Mouse (Mus musculus): Measurements from ENCODE around the gene Prkca. TPM values are rescaled to one million over a fixed set of nuclear protein-coding genes. Genes with fewer than 3 reads are reported as not detected.

Gene Prkca
- total RNA-seq, 2 experiments from 2014 or later, result 211 to 215 TPM

DNA sequence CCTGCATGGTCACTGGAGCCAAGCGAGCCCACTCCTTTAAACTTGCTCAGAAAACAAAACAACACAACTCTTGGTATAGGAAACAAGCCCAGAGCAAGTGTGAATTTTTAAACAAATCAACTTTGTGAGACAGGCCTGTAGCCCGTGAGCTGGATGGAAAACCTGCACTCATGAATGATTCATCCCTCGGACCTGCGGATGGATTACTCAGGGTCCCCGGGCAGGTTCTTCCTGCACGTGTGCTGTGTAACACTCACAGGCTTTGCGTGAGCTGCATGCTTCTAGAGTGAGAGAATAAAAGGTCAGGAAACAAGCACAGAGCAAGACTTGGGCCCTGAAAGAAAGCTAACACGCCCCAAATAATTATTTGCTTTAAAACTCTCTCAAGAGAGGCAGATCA is 126.7 kb downstream of the Prkca start:
- no peak for DNase-seq (ENCODE audit: extremely low spot score in 1 of 2, low spot score in 1 of 2)

DNA sequence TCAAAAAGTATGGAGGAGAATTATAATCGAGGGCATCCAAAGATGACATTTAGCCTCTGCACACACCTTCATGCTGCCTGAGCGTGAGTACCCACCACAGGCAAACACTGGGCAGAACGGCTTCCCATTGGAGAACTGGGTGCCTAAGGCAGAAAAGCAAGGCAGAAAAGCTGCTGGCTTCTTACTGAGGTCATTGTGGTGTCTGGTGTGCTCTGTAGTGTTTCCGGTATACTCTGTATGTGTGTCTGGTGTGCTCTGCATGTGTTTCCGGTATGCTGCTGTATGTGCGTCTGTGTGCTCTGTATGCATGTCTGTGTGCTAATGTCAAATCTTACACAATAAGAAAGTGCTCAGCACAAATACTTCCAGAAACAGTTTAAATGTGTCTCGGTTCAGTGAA is 127.7 kb downstream of the Prkca start:
- no peak for DNase-seq (ENCODE audit: extremely low spot score in 1 of 2, low spot score in 1 of 2)

DNA sequence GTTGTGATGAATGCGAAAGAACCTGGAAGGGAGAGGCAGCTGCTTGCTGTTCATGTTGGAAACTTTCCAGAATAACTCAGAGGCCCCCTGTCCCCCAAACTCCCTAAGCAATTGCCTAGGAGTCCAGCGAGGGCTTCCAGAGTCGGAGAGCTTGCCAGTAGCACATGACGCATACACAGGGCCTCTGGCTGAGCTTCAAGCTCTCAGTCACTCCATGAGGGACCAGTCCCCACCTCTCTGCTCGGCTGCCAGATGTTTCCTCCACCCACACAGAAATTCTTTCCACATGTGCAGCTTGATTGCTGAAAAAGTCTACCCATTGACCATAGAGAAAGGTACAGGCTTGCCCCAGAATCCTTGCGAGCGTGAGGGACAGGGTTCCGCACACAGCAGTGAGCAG is 128.3 kb downstream of the Prkca start:
- no peak for DNase-seq (ENCODE audit: extremely low spot score in 1 of 2, low spot score in 1 of 2)

DNA sequence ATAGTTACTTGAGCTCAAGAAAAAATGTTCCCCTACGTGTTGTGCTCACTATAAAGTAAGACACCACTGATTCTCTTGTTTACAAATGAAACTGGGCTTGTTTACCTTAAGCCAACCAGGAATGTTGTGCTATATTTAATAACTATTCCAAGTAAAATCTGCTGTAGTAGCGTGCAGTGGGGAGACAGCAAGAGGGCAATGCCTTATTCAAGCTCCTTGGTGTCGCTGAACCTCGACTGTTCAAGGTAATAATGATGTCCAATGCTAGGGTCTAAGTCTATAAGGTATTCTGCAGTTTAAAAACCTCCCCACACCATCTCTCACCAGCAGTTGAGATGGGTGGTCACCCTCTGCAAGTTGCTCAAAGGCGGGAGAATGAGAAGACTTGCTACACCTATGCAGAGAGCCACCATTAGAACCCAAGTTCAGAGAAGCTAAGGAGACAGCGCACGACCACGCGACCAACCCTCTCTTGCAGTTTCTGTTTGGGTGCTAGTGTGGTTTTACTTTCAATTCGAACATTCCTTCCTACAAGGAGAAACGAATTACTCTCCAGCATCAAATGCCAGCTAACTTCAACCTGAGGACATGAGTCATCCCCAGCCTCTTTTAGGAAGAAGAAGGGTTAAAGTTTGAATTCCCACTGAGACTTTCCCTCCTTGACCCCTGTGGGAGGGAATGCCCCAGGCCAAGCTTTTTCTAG is 129.1 kb downstream of the Prkca start:
- DNase-seq (ENCODE audit: extremely low spot score in 1 of 2, low spot score in 1 of 2), result no peak

DNA sequence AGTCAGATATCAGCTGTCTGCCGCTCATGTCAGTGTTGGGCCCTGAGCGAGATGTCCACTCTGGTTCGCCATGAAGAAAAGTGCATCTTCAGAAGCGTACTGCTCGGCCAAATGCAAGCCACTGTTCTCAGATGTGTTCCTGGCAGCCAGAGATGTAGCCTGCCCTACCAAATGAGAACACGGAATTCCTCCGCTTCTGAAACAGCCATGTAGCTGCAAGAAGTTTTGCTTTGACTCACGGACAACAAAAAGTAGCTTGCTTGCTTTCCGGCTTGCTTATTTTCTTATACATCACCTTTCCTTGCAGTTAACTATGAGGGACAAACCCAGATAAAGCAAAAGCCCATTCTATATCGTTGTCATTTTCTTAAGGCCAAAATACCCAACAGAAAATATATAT is 129.9 kb downstream of the Prkca start:
- DNase-seq (ENCODE audit: extremely low spot score in 1 of 2, low spot score in 1 of 2), result no peak

DNA sequence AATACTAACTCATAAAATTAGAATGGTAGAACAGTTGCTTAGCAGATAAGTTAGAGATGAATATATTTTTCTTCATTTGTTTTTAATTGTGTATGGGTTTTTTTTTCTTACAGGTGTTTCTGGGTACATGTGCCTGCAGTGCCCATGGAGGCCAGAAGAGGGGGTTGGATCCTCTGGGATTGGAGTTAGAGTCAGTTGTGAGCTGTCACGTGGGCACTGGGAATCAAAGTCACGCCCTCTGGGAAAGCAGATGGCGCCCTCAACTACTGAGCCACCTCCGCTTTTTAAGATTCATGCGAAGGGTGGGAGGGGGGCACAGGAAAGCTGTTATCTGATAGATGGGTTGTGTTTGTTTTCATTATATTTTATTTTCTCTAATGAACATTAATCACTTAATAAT is 131.1 kb downstream of the Prkca start:
- peak in 1 of 2 experiments; percentile 44 for DNase-seq (ENCODE audit: extremely low spot score in 1 of 2, low spot score in 1 of 2)

DNA sequence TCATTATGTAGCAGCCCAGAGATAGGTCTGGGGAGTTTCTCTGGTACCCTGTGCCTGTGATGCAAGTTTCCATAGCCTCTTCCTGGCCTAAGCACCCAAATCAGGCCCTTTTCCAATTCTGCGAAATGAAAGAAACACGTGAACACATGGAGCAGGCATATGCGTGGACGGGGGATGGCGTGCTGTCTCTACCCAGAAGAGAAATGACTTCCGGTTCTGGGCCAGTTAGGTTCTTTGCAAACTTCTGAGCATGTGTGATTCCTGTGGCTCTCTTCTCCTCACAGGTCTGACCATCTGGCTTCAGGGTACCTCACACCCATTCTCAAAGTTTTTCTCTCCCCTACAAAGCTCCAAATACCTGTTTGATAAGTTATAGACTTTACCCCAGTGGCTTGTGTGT is 131.7 kb downstream of the Prkca start:
- DNase-seq (ENCODE audit: extremely low spot score in 1 of 2, low spot score in 1 of 2), result no peak

DNA sequence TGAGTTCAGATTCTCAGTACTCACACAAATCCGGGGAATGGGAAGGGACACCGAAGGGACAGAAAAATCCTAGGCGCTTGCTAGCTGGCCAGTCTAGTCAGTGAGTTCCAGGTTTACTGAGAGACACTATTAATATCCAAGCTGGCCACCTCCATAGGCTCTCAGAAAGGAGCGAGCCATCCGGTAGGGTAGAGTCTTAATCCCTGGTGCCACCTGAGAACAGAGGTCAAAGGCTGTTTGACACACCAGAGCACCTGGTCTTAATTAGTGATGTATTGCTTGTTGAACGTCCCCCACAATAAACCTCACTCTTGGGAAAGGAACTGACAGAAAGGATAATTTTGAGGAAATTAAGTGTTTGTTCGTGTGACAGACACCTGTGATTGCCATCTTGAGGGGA is 133.0 kb downstream of the Prkca start:
- DNase-seq (ENCODE audit: extremely low spot score in 1 of 2, low spot score in 1 of 2), result no peak

DNA sequence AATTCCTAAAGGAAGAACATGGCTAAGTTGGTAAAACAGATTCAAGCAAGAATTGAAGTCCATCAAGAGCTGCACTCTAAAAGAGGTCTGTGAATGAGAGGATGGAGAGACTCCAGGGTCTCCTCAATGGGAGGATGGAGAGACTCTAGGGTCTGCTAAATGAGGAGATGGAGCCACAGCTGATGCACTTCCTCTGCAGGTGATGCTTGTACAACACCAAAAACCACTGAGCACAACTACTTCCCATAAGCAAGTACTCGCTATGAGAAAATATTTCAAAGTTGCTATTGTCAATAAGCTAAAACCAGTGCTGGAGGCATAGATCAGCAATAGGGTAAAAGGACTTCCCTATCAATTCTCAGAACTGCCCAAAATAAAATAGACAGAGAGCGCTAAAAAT is 137.1 kb downstream of the Prkca start:
- DNase-seq (ENCODE audit: extremely low spot score in 1 of 2, low spot score in 1 of 2), result no peak

DNA sequence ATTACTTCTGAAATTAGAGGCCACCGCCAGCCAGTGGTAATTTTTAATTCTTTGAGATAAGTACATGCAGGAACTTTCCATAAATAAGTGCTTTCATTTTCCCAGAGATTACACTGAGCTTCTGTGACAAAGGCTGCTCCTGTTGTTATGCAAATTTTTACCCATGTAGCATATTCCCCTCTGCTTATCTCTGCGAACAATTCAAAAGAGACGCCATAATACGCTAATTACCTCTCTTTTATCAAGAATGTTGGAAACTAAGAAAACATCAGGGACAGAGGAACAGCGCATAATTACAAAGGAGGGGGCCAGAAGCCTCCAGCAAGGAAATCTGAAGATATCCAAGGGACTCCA is 138.9 kb downstream of the Prkca start:
- DNase-seq (ENCODE audit: extremely low spot score in 1 of 2, low spot score in 1 of 2), result no peak

DNA sequence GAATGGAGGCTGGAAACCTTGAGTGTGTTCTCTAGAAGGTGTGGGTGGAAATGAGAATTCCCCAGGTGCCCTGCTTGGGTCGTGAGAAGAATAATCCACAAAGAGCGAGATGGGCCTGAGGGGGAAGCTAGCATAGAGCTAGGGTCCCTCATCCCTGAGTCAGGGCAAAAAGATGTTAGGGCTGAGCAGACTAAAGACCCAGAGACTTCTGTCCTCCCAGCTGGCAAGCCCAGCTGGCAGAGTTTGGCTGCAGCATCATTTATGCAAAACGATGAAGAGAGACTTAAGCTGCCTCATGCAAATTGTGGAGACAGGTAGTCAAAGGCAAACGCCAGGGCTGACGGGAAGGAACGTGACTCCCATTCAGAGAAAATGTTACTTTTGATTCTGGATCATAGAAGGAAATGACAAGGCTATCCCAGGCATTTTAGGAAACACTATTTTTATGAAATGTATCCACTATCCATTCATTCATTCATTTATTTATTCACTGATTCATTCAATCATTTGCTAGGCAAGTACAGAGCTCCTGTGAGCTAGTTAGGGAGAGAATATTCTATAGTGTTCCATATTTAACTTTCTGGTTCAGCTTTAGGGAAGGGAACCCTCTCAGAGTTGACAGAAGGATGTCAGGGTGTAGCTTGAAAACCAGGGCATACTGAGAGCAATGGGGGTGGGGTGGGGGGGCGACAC is 139.4 kb downstream of the Prkca start:
- no peak for DNase-seq (ENCODE audit: extremely low spot score in 1 of 2, low spot score in 1 of 2)

DNA sequence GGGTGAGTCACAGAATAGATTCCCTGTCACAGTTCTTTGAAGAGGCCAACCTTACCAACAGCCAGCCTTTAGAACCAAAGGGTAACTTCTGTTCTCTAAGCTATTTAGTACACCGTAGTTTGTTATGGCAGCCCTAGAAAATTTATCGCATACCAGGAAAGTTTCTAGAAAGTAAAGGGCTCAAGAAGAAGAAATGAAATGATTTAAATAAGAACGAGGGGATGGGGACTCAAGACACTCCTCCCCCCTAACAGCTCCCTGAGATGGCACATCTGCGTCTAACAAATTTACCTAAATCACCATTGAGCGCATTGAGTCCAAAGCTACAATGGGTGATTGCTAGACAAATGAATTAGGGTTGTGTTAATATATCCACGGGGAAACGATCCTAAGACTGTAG is 140.9 kb downstream of the Prkca start:
- no peak for DNase-seq (ENCODE audit: extremely low spot score in 1 of 2, low spot score in 1 of 2)

DNA sequence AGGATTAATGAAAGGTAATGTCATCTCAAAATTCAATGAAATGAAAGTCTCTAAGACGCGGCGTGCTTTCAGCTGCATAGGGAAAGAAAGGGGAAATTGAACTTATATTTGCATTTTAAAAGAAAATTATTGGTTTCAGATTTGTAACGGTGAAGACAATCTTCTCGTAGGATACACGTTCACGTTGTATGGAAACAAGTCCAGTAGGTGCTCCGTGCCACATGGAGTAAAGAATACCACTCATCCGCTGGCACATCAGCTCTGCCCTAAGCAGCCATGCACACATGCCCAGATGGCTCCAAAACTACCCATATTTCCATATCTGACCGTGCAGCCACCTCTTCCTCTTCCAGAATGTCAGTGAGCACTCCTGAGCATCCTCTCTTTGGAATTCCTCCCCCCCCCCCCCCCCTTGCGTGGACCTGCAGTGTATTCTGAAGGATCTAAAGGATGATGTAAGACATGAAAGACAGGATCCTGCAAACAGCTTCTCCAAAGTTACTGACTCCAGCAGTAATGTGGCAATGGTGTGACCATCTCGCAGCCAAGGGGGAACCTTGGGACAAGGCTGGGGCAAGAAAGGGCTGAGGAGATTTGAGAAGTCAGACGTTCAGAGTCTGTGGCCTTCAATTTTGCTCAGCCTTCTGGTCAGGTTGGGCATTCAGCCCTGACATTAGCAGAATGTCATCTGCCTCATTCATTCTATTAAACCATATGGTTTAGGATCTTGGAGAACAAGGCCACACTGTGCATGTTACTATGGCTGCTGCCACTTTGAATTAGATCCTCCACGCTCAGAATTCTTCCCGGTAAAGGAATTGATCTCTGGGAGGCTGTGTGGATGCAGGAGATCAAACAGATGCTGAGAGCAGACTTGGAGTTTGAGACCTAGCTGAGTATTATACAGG is 142.8 kb downstream of the Prkca start:
- no peak for DNase-seq (ENCODE audit: extremely low spot score in 1 of 2, low spot score in 1 of 2)

DNA sequence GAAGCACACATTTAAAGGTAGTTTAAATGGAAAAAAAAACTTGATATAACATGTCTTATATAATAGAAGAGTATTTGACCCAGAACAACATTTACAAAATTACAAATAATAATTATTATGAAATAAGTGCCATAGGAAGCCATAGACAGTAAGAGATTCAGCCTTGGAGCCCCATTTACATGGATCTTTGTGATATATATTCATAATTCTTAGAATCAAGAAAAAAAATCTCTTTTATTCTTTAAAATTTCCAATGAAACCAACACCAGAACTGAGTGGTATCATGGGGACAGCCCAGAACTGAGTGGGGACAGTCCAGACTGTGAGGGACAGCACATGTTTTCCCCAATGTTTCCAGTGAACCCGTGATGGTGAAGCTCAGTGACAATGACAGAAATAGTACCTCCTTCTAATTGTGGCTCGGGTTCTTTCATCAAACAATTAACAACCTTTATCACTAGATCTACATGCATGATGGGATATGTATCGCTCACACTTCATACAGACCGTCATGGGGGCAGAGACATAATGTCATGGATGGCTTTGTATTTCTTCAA is 144.2 kb downstream of the Prkca start:
- no peak for DNase-seq (ENCODE audit: extremely low spot score in 1 of 2, low spot score in 1 of 2)

DNA sequence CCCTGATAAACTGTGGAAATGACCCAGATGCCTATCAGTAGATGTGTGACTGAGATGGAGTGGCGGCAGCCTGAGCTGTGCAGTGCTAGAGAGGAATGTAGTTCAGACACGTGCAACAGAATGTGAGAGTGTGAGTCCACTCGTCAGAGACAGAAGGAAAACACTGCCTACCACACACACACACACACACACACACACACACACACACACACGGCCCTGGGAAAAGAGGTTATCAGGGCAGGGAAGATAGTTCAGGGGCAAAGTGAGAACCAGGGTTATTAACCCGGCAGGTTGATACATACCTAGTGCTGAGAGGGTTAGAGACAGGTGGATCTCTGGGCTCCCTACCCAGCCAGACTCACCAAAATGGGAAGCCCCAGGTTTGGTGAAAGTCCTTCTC is 145.1 kb downstream of the Prkca start:
- no peak for DNase-seq (ENCODE audit: extremely low spot score in 1 of 2, low spot score in 1 of 2)

DNA sequence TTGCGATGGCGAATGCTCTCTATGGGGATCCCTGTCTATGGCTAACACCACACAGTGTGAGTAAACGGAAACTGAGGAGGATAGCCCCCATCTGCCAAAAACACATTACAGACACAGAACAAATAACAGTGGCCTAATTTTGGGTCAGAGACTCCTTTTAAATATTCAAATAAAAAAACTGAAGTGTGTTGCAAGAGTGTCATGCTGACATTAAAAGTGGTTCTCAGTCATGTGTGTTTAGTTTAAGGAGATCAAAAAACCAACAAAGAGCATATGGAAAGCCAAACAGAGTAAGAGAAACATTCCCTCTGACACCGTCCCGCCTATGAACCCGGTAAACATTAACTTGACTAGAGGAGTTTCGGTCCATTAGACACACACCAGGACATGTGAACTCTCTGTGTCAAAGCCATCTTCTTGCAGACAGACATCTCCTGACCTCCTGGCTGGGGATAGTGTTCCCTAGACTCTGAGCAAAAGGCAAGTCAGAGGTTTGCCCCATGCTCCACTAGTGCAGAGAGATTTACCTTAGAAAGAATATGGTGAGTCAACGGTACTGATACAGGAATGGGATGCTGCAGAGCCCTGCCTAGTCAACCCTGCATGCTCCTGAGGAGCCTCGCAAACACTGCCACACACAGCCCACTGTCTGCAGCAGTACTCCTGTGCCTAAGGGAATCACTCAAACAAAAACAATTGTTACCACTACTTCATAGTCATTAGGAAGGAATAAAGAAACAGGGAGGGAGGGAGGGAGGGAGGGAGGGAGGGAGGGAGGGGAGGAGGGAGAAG is 146.1 kb downstream of the Prkca start:
- no peak for DNase-seq (ENCODE audit: extremely low spot score in 1 of 2, low spot score in 1 of 2)

DNA sequence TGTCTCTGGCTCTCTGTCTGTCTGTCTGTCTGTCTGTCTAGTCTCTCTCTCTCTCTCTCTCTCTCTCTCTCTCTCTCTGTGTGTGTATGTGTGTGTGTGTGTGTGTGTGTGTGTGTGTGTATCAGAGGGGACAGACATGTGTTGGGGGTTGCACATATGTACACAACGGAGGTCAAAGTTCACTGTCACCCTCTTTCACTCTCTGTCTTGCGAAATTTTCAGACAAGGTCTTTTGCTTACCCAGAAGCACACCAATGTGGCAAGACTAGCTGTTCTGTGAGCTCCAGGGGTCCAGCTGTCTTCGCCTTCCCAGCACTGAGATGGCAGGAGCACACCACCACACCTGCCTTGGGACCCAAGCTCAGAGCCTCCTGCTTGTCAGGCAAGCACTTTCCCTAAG is 146.9 kb downstream of the Prkca start:
- DNase-seq (ENCODE audit: extremely low spot score in 1 of 2, low spot score in 1 of 2), result no peak

DNA sequence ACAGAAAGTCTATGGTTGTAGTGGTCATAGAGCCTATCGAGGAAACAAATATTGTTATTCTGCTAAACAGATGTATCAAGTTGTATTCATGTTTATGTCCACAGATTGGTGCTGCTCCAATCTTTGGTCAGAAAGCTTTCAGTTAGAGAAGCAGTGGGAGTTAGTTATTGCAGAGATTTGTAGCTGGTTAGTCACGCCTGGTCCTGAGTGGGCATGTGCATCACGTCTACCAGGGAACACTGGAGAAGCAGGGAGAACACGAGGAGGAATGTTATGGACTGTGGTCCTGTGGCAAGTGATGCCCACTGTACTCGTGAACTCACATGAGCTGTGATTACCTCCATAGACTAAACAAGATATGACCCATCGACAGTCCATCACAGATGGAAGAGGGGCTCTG is 153.4 kb downstream of the Prkca start:
- DNase-seq (ENCODE audit: extremely low spot score in 1 of 2, low spot score in 1 of 2), result no peak

DNA sequence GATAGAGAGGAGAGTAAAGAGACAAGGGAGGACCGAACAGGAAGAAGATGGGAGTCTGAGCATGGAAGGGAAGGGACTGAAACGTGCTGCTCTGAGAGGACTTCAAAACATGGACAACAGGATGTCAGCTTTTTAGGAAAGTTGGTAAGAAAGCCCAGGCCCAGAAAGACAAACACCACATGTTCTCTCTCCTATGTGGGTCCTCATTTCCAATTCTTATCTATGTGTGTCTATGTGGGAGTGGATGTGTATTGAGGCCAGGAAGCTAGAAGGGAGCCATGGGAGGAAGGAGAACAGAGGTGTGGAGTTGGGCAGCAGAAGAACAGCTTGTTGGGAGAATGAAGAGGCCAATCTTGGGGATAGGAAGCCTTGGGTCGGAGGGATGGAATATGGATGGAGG is 154.4 kb downstream of the Prkca start:
- no peak for DNase-seq (ENCODE audit: extremely low spot score in 1 of 2, low spot score in 1 of 2)

DNA sequence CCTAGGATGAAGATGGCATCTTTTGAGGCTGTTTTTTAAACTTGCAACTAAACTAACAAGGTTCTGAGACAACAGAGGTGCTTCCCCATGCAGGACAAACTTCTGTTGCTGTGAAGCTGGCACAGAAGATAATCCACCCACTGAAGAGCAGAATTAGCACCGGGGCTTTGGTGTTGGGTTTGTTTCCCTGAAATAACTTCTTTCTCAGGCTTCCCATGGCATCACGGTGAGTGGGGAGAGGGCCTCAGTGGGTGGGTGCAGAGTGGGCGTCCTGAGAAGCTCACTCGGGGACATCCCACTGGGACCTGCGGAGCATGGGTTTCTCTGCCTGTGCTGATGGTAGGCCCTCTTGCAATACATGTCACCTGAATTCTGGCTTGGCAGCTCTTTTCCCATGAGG is 161.3 kb downstream of the Prkca start:
- DNase-seq (ENCODE audit: extremely low spot score in 1 of 2, low spot score in 1 of 2), result no peak

All from layer of hippocampus, postnatal 25 days (tissue).